ENCODE assay signal across 7 mouse cellular contexts in genomic region chr5:128596813-128597212, GRCm38 (mm10). TPM values are rescaled to one million over a fixed set of nuclear protein-coding genes. Genes with fewer than 3 reads are reported as not detected.
DNase-seq lines count a peak whose midpoint lies in the region; ATAC-seq and TF ChIP-seq lines count a peak whose summit lies in the region.

No protein-coding gene starts in this region.

- peak overlapping the region; percentile 93 for H3K4me2 ChIP-seq in embryonic facial prominence, embryonic 14.5 days (ENCODE audit: low read depth, low read length)
- H3K4me2 ChIP-seq in hindbrain, postnatal 0 days (ENCODE audit: low read depth, low read length): peak overlapping the region; percentile 93
- peak overlapping the region; percentile 68 for H3K4me2 ChIP-seq in neural tube, embryonic 15.5 days

- peak overlapping the region; percentile 45 for H3K4me3 ChIP-seq in layer of hippocampus, adult 2 months
- peak overlapping the region; percentile 27 for H3K4me3 ChIP-seq in embryonic facial prominence, embryonic 14.5 days (ENCODE audit: low read depth, low read length)
- peak overlapping the region; percentile 39 for H3K4me3 ChIP-seq in hindbrain, postnatal 0 days (ENCODE audit: low read length)
- H3K4me3 ChIP-seq in neural tube, embryonic 15.5 days (replicated peaks): peak overlapping the region; percentile 38

- ATAC-seq in embryonic facial prominence, embryonic 14.5 days (ENCODE audit: low read depth): no peak
- ATAC-seq in hindbrain, postnatal 0 days: peak; percentile 21; the same call in 1 of the 2 replicates
- no peak for ATAC-seq in neural tube, embryonic 15.5 days (ENCODE audit: low FRiP score)
- no peak for ATAC-seq in megakaryocyte-erythroid progenitor cell, adult 5-6 weeks (replicated peaks; ENCODE audit: low FRiP score, low TSS enrichment, poor library complexity, severe bottlenecking)

- H3K9ac ChIP-seq in embryonic facial prominence, embryonic 14.5 days (ENCODE audit: low read depth, low read length): peak overlapping the region; percentile 40; the same call in 1 of the 2 replicates
- H3K9ac ChIP-seq in hindbrain, postnatal 0 days (replicated peaks; ENCODE audit: low read length): peak overlapping the region; percentile 51
- H3K9ac ChIP-seq in neural tube, embryonic 15.5 days (replicated peaks): no peak overlapping the region

- peaks cover 9% of the 10 kb centered on the region for H3K4me1 ChIP-seq in embryonic facial prominence, embryonic 14.5 days (ENCODE audit: control insufficient read depth, insufficient read depth, low read length)
- peaks cover 18% of the 10 kb centered on the region for H3K4me1 ChIP-seq in hindbrain, postnatal 0 days (ENCODE audit: insufficient read depth, low read length)
- peaks cover 53% of the 10 kb centered on the region for H3K4me1 ChIP-seq in neural tube, embryonic 15.5 days

- TF ChIP-seq CTCF in layer of hippocampus, adult 2 months (conservative IDR thresholded peaks at IDR 0.05): no peak
- no peak for TF ChIP-seq CTCF in hindbrain, postnatal 0 days (IDR thresholded peaks at IDR 0.05; ENCODE audit: low read depth)

- peaks cover 20% of the 10 kb centered on the region for H3K27me3 ChIP-seq in embryonic facial prominence, embryonic 14.5 days (replicated peaks; ENCODE audit: control insufficient read depth, insufficient read depth, low read length)
- H3K27me3 ChIP-seq in hindbrain, postnatal 0 days (ENCODE audit: insufficient read depth, low read length): no peaks in the 10 kb centered on the region
- H3K27me3 ChIP-seq in neural tube, embryonic 15.5 days (replicated peaks): no peaks in the 10 kb centered on the region; the same call in 1 of the 2 replicates

- H3K27ac ChIP-seq in layer of hippocampus, adult 2 months: no peak overlapping the region
- no peak overlapping the region for H3K27ac ChIP-seq in embryonic facial prominence, embryonic 14.5 days (replicated peaks; ENCODE audit: low read depth, low read length)
- peak overlapping the region; percentile 58; the same call in 1 of the 2 replicates for H3K27ac ChIP-seq in hindbrain, postnatal 0 days
- peak overlapping the region; percentile 19; the same call in 1 of the 2 replicates for H3K27ac ChIP-seq in neural tube, embryonic 15.5 days (replicated peaks)

- WGBS in embryonic facial prominence, embryonic 14.5 days: 1% methylated on average over 20 of the region's 20 CpGs
- 3% methylated on average over 20 of the region's 20 CpGs for WGBS in hindbrain, postnatal 0 days
- 0% methylated on average over 20 of the region's 20 CpGs for WGBS in neural tube, embryonic 15.5 days

- no peaks in the 10 kb centered on the region for H3K36me3 ChIP-seq in embryonic facial prominence, embryonic 14.5 days (ENCODE audit: control insufficient read depth, insufficient read depth, low read length)
- H3K36me3 ChIP-seq in hindbrain, postnatal 0 days (ENCODE audit: insufficient read depth, low read length): no peaks in the 10 kb centered on the region
- H3K36me3 ChIP-seq in neural tube, embryonic 15.5 days: no peaks in the 10 kb centered on the region

- H3K9me3 ChIP-seq in embryonic facial prominence, embryonic 14.5 days (ENCODE audit: control insufficient read depth, low read length): no peaks in the 10 kb centered on the region
- H3K9me3 ChIP-seq in hindbrain, postnatal 0 days (ENCODE audit: low read length): no peaks in the 10 kb centered on the region
- no peaks in the 10 kb centered on the region for H3K9me3 ChIP-seq in neural tube, embryonic 15.5 days (replicated peaks)

- peak in 1 of 2 experiments; percentile 34 for DNase-seq in layer of hippocampus, adult 2 months (ENCODE audit: low spot score in 2 of 2)
- no peak for DNase-seq in layer of hippocampus, adult 11-12 months (ENCODE audit: low spot score)
- no peak for DNase-seq in embryonic facial prominence, embryonic 14.5 days (ENCODE audit: low spot score)
- DNase-seq in hindbrain, postnatal 0 days (ENCODE audit: low spot score): peak; percentile 76
- DNase-seq in Muller cell, postnatal 12 days (ENCODE audit: inconsistent ontology term): no peak

RNA-seq across cellular contexts. Expression of gene Fzd10, which starts 3.8 kb away (rescaled TPM):
- total RNA-seq in layer of hippocampus, adult 2 months (2021): under 1 TPM; 0.32 to 0.61 TPM
- polyA plus RNA-seq in embryonic facial prominence, embryonic 14.5 days (2014; fragmentation: Nextera tagmentation; extraction: Ambion mirVana): 4.7 and 7.6 TPM in 2 replicates
- 22.1 TPM in 2 replicates for total RNA-seq in hindbrain, postnatal 0 days (2014; rRNA removed)
- polyA plus RNA-seq in hindbrain, postnatal 0 days (2015; fragmentation: Nextera tagmentation; extraction: Ambion mirVana): 2.7 and 3.6 TPM in 2 replicates
- polyA plus RNA-seq in neural tube, embryonic 15.5 days (2015; fragmentation: Nextera tagmentation; extraction: Ambion mirVana): 2.1 and 2.3 TPM in 2 replicates
- not detected in 2 replicates for total RNA-seq in megakaryocyte-erythroid progenitor cell, adult 5-6 weeks (2014; fragmentation: Nextera tagmentation)
- not detected in 2 replicates for total RNA-seq in megakaryocyte-erythroid progenitor cell, adult 5-6 weeks (2017)

Comparison
In these comparisons a context has a peak if more than half of its experiments do, and no peak if none do; other contexts are left out.
1. H3K27ac ChIP-seq: peak in hindbrain, postnatal 0 days (single experiment) and neural tube, embryonic 15.5 days (single experiment); none in layer of hippocampus, adult 2 months (single experiment) and embryonic facial prominence, embryonic 14.5 days (single experiment).
2. RNA of gene Fzd10, which starts 3.8 kb away (total RNA-seq): 22.1 TPM in hindbrain, postnatal 0 days; 0.32 to 0.61 TPM in layer of hippocampus, adult 2 months and not detected in megakaryocyte-erythroid progenitor cell, adult 5-6 weeks; every median in the first group is over 10 times any median in the second.
3. Peak in every context shown above with its lines, with median percentiles within 50 percentile points of each other: H3K4me3 ChIP-seq and H3K4me2 ChIP-seq.